Mouse (Mus musculus) brain, adult 10 weeks (tissue): ENCODE data around the gene Vmn1r189. TPM values are rescaled to one million over a fixed set of nuclear protein-coding genes. Genes with fewer than 3 reads are reported as not detected.

ENCODE experiments used
- polyA plus RNA-seq: library from polyadenylated mRNA; stranded (reverse); fragments of 350-450 nt; fragmentation: Illumina TruSeq; extraction: RNeasy Lipid Tissue Mini Kit (QIAGEN cat#74804); gene quantifications from one replicate; pipeline ENCODE4 v1.2.3, GENCODE M21; 2015; ENCODE audit warnings: low read depth, low replicate concordance

The Vmn1r189 gene
- not detected for polyA plus RNA-seq

GRCm38 (mm10) chr13:22105724-22106123, at the start of gene Vmn1r189:
Gene Vmn1r189 (minus strand): TSS chr13:22105824.

DNA sequence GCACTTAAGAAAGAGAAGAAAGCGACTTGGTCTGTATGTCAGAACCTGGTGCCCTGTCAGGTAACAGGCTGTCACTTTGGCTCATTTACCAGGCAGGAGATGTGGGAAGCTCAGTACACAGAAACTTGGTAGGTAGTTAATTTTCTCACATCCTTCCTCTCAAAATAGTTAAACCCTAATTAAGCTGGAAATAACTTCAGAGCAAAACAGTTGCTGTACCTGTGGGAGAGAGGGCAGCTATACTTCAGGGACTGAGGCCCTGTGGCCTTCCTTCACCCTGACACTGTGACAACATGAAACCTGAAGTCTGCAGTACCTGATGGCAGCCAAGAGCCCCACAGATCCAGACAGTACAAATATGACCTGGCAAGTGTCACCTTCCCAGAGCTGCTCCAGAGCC, 21.5 kb downstream of the Vmn1r189 start, which contains the start of gene Vmn1r188:
Vmn1r188 (plus strand) TSS at position 301 of the 400 bp plus-strand sequence.

Other genes with a start within 250 kb of the Vmn1r189 start
- 5.2 TPM for gene Zfp184, start 160.7 kb downstream of the Vmn1r189 start, polyA plus RNA-seq
- not detected for gene Pom121l2, start 124.6 kb downstream of the Vmn1r189 start, polyA plus RNA-seq
- gene Prss16, start 96.1 kb downstream of the Vmn1r189 start, polyA plus RNA-seq, result 1.8 TPM
- gene Hist1h2ah, start 70.3 kb downstream of the Vmn1r189 start, polyA plus RNA-seq, result not detected
- gene Hist1h2bk, start 70.0 kb downstream of the Vmn1r189 start, polyA plus RNA-seq, result not detected
- 6.2 TPM for gene Hist1h4i, start 64.5 kb downstream of the Vmn1r189 start, polyA plus RNA-seq
- not detected for gene Hist1h2ag, start 62.9 kb downstream of the Vmn1r189 start, polyA plus RNA-seq
- gene Hist1h2bj, start 62.6 kb downstream of the Vmn1r189 start, polyA plus RNA-seq, result not detected
- gene Vmn1r188, start 21.4 kb downstream of the Vmn1r189 start, polyA plus RNA-seq, result not detected
- not detected for gene Vmn1r191, start 78.1 kb upstream of the Vmn1r189 start, polyA plus RNA-seq
- gene Vmn1r192, start 85.3 kb upstream of the Vmn1r189 start, polyA plus RNA-seq, result not detected
- not detected for gene Vmn1r193, start 117.3 kb upstream of the Vmn1r189 start, polyA plus RNA-seq
- gene Vmn1r194, start 138.4 kb upstream of the Vmn1r189 start, polyA plus RNA-seq, result not detected
- not detected for gene Vmn1r195, start 164.7 kb upstream of the Vmn1r189 start, polyA plus RNA-seq
- gene Vmn1r196, start 184.1 kb upstream of the Vmn1r189 start, polyA plus RNA-seq, result not detected
- not detected for gene Vmn1r197, start 218.8 kb upstream of the Vmn1r189 start, polyA plus RNA-seq
- not detected for gene Vmn1r198, start 244.5 kb upstream of the Vmn1r189 start, polyA plus RNA-seq